Mouse (Mus musculus): Measurements from ENCODE around the gene Krtap19-2.

Krtap19-2 gene

GRCm38 (mm10) chr16:88874169-88874568, at the start of gene Krtap19-2:
TSS of gene Krtap19-2 (minus strand) at chr16:88874269.
- no peak for DNase-seq (ENCODE audit: low read depth, low spot score)

- DNase-seq (ENCODE audit: low read depth, low spot score): no peak
Observed at GRCm38 (mm10) chr16:88896357-88896756, 22.3 kb upstream of the Krtap19-2 start, which contains the start of gene Krtap19-5. TSS of gene Krtap19-5 (minus strand) at chr16:88896457.

GRCm38 (mm10) chr16:88886870-88887269, 12.8 kb upstream of the Krtap19-2 start:
- no peak for DNase-seq (ENCODE audit: low read depth, low spot score)

GRCm38 (mm10) chr16:88884989-88885388, 10.9 kb upstream of the Krtap19-2 start, which contains the start of gene Krtap19-4:
TSS of gene Krtap19-4 (minus strand) at chr16:88885089.
- no peak for DNase-seq (ENCODE audit: low read depth, low spot score)

GRCm38 (mm10) chr16:88877938-88878337, 3.9 kb upstream of the Krtap19-2 start, which contains the start of gene Krtap19-3:
TSS of gene Krtap19-3 (minus strand) at chr16:88878038.
- DNase-seq (ENCODE audit: low read depth, low spot score): no peak

GRCm38 (mm10) chr16:88869311-88869710, 4.8 kb downstream of the Krtap19-2 start, which contains the start of gene Krtap19-1:
TSS of gene Krtap19-1 (minus strand) at chr16:88869411.
- no peak for DNase-seq (ENCODE audit: low read depth, low spot score)

GRCm38 (mm10) chr16:88864887-88865407, 9.1 kb downstream of the Krtap19-2 start:
- no peak for DNase-seq (ENCODE audit: low read depth, low spot score)

GRCm38 (mm10) chr16:88851450-88851849, 22.6 kb downstream of the Krtap19-2 start:
- no peak for DNase-seq (ENCODE audit: low read depth, low spot score)

- no peak for DNase-seq (ENCODE audit: low read depth, low spot score)
Observed at GRCm38 (mm10) chr16:88848558-88848957, 25.5 kb downstream of the Krtap19-2 start.

- DNase-seq (ENCODE audit: low read depth, low spot score): no peak
Observed at GRCm38 (mm10) chr16:88847363-88847762, 26.7 kb downstream of the Krtap19-2 start.

GRCm38 (mm10) chr16:88826978-88827377, 47.1 kb downstream of the Krtap19-2 start:
- DNase-seq (ENCODE audit: low read depth, low spot score): no peak

- DNase-seq (ENCODE audit: low read depth, low spot score): no peak
Observed at GRCm38 (mm10) chr16:88826095-88826652, 47.9 kb downstream of the Krtap19-2 start, which contains the start of gene Krtap14. TSS of gene Krtap14 (minus strand) at chr16:88826145.

- no peak for DNase-seq (ENCODE audit: low read depth, low spot score)
Observed at GRCm38 (mm10) chr16:88823736-88824135, 50.3 kb downstream of the Krtap19-2 start.
